Mouse (Mus musculus) neural tube, embryonic 12.5 days (tissue): ENCODE measurements at regions not wholly inside any gene's neighbourhood (a gene's known extent, or its start where the extent isn't known, plus 50 kb on each side); places are given as distances from the start of the nearest gene placed in this dataset.
A peak's percentile ranks its signal among the peaks of the same experiment; 100 is the strongest.

ENCODE experiments used
- ATAC-seq: fragments of 200-750 bp; cut with Nextera tagmentation; 2 replicates; pipeline ENCODE4 v1.8.0; 2017; ENCODE audit warnings: low read depth, mild to moderate bottlenecking, moderate TSS enrichment, moderate library complexity; ENCODE audit not compliant: low FRiP score
- H3K27ac ChIP-seq: fragments of 300-500 bp; sonication (generic); 2 replicates; pipeline ENCODE4 v1.5.1; 2016
- H3K27me3 ChIP-seq: fragments of 300-500 bp; sonication (generic); replicated peaks from 2 replicates; pipeline ENCODE4 v1.6.1; 2016; ENCODE audit warnings: mild to moderate bottlenecking
- H3K36me3 ChIP-seq: fragments of 300-500 bp; sonication (generic); 2 replicates; pipeline ENCODE4 v1.6.1; 2016; ENCODE audit warnings: mild to moderate bottlenecking
- H3K4me1 ChIP-seq: fragments of 300-500 bp; sonication (generic); 2 replicates; pipeline ENCODE4 v1.6.1; 2016
- H3K4me2 ChIP-seq: fragments of 300-500 bp; sonication (generic); replicated peaks from 2 replicates; pipeline ENCODE4 v1.6.1; 2016; ENCODE audit warnings: mild to moderate bottlenecking
- H3K4me3 ChIP-seq: fragments of 300-500 bp; sonication (generic); 2 replicates; pipeline ENCODE4 v1.5.1; 2016
- H3K9ac ChIP-seq: fragments of 300-500 bp; sonication (generic); 2 replicates; pipeline ENCODE4 v1.6.1; 2016; ENCODE audit warnings: mild to moderate bottlenecking
- H3K9me3 ChIP-seq: fragments of 300-500 bp; sonication (generic); 2 replicates; pipeline ENCODE4 v1.6.1; 2016; ENCODE audit warnings: mild to moderate bottlenecking
- WGBS: fragments of 180-500 bp; shearing (Covaris S2); methylation state at CpG from one replicate; pipeline ENCODE4 v1.1.7; 2016; 5-methylcytosine and 5-hydroxymethylcytosine counted together

DNA sequence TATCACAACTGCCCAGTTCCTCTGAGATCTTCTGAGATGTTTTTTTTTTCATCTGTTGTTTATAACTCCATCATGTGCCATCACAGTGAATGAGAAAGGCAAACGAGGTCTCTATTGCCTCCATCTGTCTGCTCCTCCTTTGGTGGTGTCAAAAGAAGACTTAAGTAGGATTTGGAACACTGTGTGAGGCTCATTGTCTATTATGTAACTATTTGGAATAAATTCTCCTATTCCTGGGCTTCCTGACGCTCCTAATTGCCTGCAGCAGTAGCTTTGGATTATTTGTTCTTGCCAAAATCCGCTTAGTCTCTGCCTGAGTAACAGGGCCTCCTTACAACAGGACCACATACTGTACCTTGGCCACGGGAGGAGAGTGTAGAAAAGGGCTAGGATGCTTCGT is 244.7 kb upstream of the Prkd1 start:
- no peaks in the 10 kb centered on the region for H3K9me3 ChIP-seq
- ATAC-seq = no peak
- no peaks in the 10 kb centered on the region for H3K4me1 ChIP-seq
- 64% methylated on average over 5 of the region's 5 CpGs for WGBS
- no peak overlapping the region for H3K9ac ChIP-seq
- H3K27ac ChIP-seq = no peak overlapping the region
- H3K36me3 ChIP-seq = no peaks in the 10 kb centered on the region
- no peaks in the 10 kb centered on the region for H3K27me3 ChIP-seq
- no peak overlapping the region for H3K4me3 ChIP-seq
- no peak overlapping the region for H3K4me2 ChIP-seq

DNA sequence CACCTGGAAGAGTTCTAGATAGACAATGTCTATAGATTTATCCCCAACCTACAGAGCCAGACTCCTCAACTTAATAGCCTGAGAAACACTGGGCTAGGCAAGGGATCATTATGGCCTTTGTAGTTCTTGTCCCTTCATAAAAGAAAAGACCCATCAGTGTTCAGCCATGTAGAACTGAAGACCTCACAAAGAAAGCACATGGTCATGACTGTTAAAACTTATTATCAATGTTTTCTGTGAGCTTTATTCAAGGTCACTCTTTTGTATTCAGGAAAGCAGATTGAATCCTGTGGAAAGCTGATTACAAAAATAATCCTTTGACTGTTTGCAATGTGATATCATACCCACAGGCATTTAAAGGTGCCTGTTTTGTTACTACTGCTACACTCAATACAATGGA is 226.9 kb upstream of the Prkd1 start:
- ATAC-seq = no peak
- Histone ChIP-seq H3K36me3 (no peaks in the 10 kb centered on the region), H3K4me2 (no peak overlapping the region), H3K4me3 (no peak overlapping the region), H3K9ac (no peak overlapping the region), H3K27ac (no peak overlapping the region), H3K9me3 (no peaks in the 10 kb centered on the region), H3K27me3 (no peaks in the 10 kb centered on the region), H3K4me1 (no peaks in the 10 kb centered on the region)

- Histone ChIP-seq H3K9me3 (no peaks in the 10 kb centered on the region), H3K9ac (no peak overlapping the region), H3K27ac (no peak overlapping the region), H3K36me3 (no peaks in the 10 kb centered on the region), H3K4me3 (no peak overlapping the region), H3K27me3 (no peaks in the 10 kb centered on the region), H3K4me2 (no peak overlapping the region), H3K4me1 (no peaks in the 10 kb centered on the region)
- 91% methylated on average over 4 of the region's 4 CpGs for WGBS
- no peak for ATAC-seq
Observed at GRCm38 (mm10) chr12:50874024-50874398, 225.1 kb upstream of the Prkd1 start.

- no peaks in the 10 kb centered on the region for H3K9me3 ChIP-seq
- no peak overlapping the region for H3K27ac ChIP-seq
- H3K4me1 ChIP-seq = no peaks in the 10 kb centered on the region
- ATAC-seq = 0 out of 2 replicates have a peak, but pooled peaks have one; percentile 53
- no peak overlapping the region for H3K4me2 ChIP-seq
- no peaks in the 10 kb centered on the region for H3K27me3 ChIP-seq
- no peak overlapping the region for H3K9ac ChIP-seq
- H3K4me3 ChIP-seq = no peak overlapping the region
- no peaks in the 10 kb centered on the region for H3K36me3 ChIP-seq
- WGBS = 81% methylated on average over 11 of the region's 11 CpGs
Observed at GRCm38 (mm10) chr12:50873390-50874023, 224.6 kb upstream of the Prkd1 start.

GRCm38 (mm10) chr12:50851644-50852043 is 202.7 kb upstream of the Prkd1 start:
- Histone ChIP-seq H3K4me2 (no peak overlapping the region), H3K9ac (no peak overlapping the region), H3K36me3 (no peaks in the 10 kb centered on the region), H3K27ac (no peak overlapping the region), H3K27me3 (no peaks in the 10 kb centered on the region), H3K4me3 (no peak overlapping the region), H3K4me1 (no peaks in the 10 kb centered on the region), H3K9me3 (no peaks in the 10 kb centered on the region)
- no peak for ATAC-seq
- WGBS = 81% methylated on average over 3 of the region's 3 CpGs

GRCm38 (mm10) chr12:50847976-50848375 is 199.1 kb upstream of the Prkd1 start:
- ATAC-seq = no peak
- WGBS = 89% methylated on average over 3 of the region's 3 CpGs
- Histone ChIP-seq H3K9ac (no peak overlapping the region), H3K4me1 (no peaks in the 10 kb centered on the region), H3K27me3 (no peaks in the 10 kb centered on the region), H3K9me3 (no peaks in the 10 kb centered on the region), H3K27ac (no peak overlapping the region), H3K4me3 (no peak overlapping the region), H3K4me2 (no peak overlapping the region), H3K36me3 (no peaks in the 10 kb centered on the region)

GRCm38 (mm10) chr12:50842744-50843143 is 193.8 kb upstream of the Prkd1 start:
- Histone ChIP-seq H3K4me1 (no peaks in the 10 kb centered on the region), H3K36me3 (no peaks in the 10 kb centered on the region), H3K9ac (no peak overlapping the region), H3K4me2 (no peak overlapping the region), H3K27ac (no peak overlapping the region), H3K9me3 (no peaks in the 10 kb centered on the region), H3K4me3 (no peak overlapping the region), H3K27me3 (no peaks in the 10 kb centered on the region)
- no peak for ATAC-seq
- WGBS = 92% methylated on average over 6 of the region's 6 CpGs

DNA sequence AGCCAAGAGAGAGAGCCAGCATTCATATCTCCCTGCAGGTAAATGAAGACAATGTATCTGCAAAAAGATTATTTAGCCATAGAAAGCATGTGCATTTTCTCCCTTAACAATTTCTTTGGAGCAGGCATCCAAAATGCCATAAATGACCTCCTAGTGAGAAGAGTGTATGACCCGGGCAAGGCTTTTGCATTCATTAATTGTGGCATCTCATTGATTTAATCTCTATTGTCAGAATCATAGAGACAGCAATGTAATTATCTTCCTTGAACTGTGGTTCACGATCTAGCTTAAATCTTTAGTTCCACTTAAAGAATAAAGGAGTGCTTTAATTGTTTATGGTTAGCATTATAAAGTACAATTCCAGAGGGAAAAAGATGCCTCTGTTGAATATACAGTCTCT is 190.5 kb upstream of the Prkd1 start:
- ATAC-seq = no peak
- no peaks in the 10 kb centered on the region for H3K9me3 ChIP-seq
- WGBS = 46% methylated on average over 2 of the region's 2 CpGs
- H3K9ac ChIP-seq = no peak overlapping the region
- H3K27me3 ChIP-seq = no peaks in the 10 kb centered on the region
- no peak overlapping the region for H3K4me2 ChIP-seq
- no peaks in the 10 kb centered on the region for H3K36me3 ChIP-seq
- no peak overlapping the region for H3K27ac ChIP-seq
- H3K4me3 ChIP-seq = no peak overlapping the region
- no peaks in the 10 kb centered on the region for H3K4me1 ChIP-seq

DNA sequence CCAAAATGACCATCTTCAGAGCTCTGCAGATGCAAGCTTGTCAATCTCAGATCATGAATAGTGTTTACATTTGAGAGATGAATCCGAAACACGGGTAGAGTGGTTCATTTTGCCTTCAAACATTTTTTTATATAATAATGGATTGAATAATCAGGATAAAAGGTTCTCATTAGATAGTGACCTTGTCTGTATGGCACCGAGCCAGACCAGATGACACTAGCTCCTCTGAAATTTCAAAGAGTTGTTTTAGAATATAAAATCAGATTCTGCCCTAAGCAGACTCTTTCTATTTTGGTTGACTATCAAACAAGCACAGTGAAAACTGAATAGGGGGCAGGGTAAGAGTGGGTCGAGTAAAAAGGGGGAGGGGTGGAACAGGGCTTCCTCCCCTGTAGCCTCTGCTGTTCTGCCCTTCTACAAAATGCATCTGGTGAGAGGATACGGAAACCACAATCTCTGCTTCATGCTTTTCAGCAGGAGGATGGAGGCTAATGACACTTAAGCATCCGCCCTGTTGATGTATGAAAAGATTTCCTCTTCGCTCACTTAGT is 159.9 kb upstream of the Prkd1 start:
- ATAC-seq = no peak

DNA sequence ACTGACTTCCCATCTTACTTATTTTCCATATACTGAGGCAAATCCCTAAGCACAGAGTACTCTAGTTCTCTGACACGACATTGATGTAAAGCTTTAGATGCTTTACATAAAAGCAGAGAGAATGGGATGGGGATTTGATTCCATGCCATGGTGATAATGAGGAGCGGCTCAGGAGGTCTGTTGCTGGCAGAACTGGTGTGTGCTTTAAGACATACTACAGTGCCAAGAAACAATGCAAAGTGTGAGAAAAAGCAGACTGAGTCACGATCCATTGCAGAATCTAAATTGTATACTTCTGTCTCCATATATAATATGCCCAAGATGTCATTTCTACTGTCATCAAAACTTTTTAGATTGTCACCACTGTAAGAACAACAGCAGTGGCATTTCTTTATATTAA is 155.5 kb upstream of the Prkd1 start:
- no peak overlapping the region for H3K4me2 ChIP-seq
- no peak for ATAC-seq
- H3K9me3 ChIP-seq = no peaks in the 10 kb centered on the region
- no peaks in the 10 kb centered on the region for H3K36me3 ChIP-seq
- H3K4me3 ChIP-seq = no peak overlapping the region
- no peaks in the 10 kb centered on the region for H3K4me1 ChIP-seq
- WGBS = 75% methylated on average over 3 of the region's 3 CpGs
- no peak overlapping the region for H3K27ac ChIP-seq
- no peaks in the 10 kb centered on the region for H3K27me3 ChIP-seq
- no peak overlapping the region for H3K9ac ChIP-seq

More for the DNA sequence above, 159.9 kb upstream of the Prkd1 start:
- no peak overlapping the region for H3K9ac ChIP-seq
- H3K36me3 ChIP-seq = no peaks in the 10 kb centered on the region
- H3K4me3 ChIP-seq = no peak overlapping the region
- H3K4me2 ChIP-seq = no peak overlapping the region
- no peaks in the 10 kb centered on the region for H3K9me3 ChIP-seq
- H3K4me1 ChIP-seq = no peaks in the 10 kb centered on the region
- WGBS = 87% methylated on average over 7 of the region's 7 CpGs
- no peaks in the 10 kb centered on the region for H3K27me3 ChIP-seq
- no peak overlapping the region for H3K27ac ChIP-seq

DNA sequence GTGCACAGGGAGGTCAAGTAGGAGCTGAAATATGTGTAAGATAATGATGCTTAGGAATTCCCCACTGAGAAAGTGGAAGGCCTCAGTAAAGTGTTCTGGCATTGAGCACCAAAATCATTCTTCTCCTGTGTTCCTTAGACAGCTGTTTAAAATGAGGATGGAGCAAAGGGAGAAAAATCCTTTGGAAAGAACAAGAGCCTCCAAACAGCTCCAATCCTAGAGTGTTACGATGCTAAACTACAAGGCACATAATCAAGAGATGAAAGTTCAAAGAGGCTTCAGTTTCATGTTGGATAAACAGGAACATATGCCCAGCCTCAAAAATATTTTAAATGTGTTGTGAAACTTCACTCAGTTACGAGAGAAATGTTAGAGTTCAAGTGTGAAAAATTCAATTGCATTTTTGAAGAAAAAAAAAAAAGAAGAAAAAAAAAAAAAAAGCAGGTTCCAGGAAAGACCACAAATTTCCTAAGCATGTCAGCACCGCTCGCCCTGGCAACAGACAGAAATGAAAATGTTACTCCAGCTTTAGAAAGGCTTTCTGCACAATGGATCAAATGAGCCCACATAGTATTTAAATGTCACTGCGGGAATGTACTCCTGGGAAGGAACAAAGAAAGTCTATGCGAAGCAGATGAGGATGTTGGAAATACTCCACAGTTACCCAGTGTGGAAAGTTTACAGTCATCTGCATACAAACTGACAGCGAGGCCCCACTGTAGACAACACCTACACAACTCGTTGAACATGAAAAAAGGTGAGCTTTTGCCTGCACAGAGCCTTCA is 116.5 kb upstream of the Prkd1 start:
- Histone ChIP-seq H3K4me3 (no peak overlapping the region), H3K9me3 (no peaks in the 10 kb centered on the region), H3K27ac (no peak overlapping the region), H3K4me1 (no peaks in the 10 kb centered on the region), H3K4me2 (no peak overlapping the region), H3K36me3 (no peaks in the 10 kb centered on the region), H3K27me3 (no peaks in the 10 kb centered on the region), H3K9ac (no peak overlapping the region)
- WGBS = 62% methylated on average over 8 of the region's 8 CpGs
- ATAC-seq = no peak

DNA sequence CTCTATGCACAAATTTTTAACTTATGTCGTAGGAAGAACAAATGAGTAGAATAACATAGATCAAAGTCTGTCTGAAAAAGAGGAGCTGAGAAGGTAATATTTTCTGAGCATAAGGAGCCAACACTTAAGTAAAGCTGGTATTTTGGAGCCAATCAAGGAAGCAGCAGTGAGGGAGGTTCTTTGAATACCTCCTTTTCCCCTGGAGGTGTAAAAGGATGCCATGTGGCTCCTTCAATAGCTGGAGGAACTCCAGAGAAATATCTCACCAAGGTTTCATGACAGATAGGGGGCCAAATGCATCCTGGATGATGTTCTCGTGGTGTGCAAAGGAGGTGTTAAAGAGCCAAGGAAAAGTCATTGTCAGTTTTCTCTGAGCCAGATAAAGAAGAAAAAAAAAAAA is 115.6 kb upstream of the Prkd1 start:
- no peak overlapping the region for H3K4me2 ChIP-seq
- H3K27ac ChIP-seq = no peak overlapping the region
- no peak overlapping the region for H3K9ac ChIP-seq
- WGBS = 72% methylated on average over 2 of the region's 2 CpGs
- no peaks in the 10 kb centered on the region for H3K27me3 ChIP-seq
- no peak for ATAC-seq
- H3K9me3 ChIP-seq = no peaks in the 10 kb centered on the region
- H3K4me1 ChIP-seq = no peaks in the 10 kb centered on the region
- H3K4me3 ChIP-seq = no peak overlapping the region
- no peaks in the 10 kb centered on the region for H3K36me3 ChIP-seq

DNA sequence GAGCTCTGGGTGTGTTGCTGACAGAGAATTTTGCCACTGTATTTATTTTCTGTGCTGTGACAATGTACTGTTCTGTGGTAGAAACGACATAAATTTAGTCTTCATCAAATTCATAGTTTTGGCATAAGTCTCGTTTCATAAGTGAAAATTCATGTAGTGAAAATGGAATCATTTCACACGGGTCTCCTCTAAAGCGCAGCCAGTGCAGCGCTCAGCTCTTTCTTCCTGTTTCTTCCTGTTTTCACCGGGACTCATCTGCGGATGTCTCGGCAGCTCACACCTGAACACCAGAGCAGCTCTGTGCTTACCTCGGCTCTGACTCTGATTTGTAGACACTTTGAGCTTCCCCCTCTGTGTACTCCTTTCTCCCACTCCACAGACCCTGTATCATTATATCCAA is 85.2 kb upstream of the Prkd1 start:
- ATAC-seq = no peak
- Histone ChIP-seq H3K36me3 (no peaks in the 10 kb centered on the region), H3K4me3 (no peak overlapping the region), H3K9me3 (no peaks in the 10 kb centered on the region), H3K4me1 (no peaks in the 10 kb centered on the region), H3K4me2 (no peak overlapping the region), H3K27ac (no peak overlapping the region), H3K9ac (no peak overlapping the region), H3K27me3 (no peaks in the 10 kb centered on the region)
- WGBS = 87% methylated on average over 9 of the region's 9 CpGs
